Mouse (Mus musculus): ENCODE data around the gene Stx18. TPM values are rescaled to one million over a fixed set of nuclear protein-coding genes. Genes with fewer than 3 reads are reported as not detected.

Gene Stx18
- 10 to 100 TPM; 24.2 to 25.7 TPM for total RNA-seq (2023)

DNA sequence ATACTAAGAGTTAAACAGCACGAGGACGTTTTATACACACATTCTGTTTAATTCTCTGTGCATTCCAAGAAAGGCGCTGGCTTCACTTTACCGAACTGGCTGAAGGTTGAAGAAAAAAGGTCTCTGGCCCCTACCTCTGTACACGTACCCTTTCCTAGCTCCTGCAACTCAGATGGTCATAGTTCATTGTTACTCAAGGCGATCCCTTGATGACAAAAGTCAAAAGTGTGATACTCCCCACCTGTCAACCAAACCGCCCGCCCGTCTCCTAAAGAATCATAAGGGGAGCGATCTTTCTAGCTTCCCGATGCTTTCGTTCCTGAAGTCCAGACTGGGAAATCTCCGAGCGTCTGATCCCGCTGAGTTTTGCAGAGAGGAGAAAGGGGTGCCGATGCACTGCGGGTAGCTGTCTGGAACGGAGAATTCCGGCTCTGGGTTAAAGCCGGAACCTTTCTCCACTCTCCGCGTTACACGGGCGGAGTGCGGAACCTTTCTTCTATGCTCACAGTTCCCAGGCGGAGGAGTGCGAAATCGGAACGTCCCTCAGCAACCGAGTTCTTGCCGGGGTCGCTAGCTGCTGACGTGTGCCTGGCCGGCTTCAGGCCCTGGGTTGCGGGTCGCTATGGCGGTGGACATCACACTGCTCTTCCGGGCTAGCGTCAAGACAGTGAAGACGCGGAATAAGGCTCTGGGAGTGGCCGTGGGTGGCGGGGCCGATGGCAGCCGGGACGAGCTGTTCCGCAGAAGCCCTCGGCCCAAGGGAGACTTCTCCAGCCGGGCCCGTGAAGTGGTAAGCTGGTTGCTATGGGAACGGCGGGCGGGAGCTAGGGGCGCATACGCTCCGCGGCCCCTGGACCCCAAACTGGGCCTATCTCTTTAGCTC, at the start of gene Stx18:
TSS of gene Stx18 (plus strand) at position 33 of the 883 bp plus-strand sequence.

DNA sequence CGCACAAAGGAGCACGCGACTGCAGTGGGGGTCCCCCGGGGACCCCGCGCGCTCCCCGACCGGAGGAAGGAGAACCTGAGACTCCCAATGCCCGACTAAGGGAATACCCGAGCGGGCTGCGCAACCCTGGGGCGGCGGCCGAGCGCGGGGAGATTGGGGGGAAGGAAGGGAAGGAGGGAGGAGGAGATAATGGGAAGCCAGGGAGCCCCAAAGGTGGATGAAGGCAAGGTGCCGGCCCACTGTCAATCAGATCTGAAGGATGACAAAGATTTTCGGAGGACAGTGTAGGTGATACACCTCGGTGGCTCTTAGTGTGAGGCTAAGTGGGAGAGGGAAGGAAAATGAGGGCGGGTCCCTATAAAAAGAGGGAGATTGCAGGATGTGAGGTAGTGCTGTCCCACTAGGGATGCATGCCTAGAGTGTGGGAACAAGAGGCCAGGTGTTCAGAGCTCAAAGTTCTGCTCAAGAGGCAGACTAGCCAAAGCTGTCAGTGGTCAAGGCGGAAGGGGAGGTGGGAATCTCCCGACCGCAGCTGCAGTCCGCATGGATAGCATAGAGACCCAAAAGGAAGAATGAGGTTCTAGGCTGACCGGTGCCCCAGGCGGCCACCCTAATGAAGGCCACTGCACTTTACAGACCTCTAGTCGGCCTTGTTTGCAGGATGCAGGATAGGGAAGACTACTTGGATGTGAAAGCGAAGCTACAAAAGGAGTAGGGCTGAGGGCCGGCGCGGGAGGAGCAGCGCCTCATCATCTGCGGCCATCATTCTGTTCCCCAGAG, 121.3 kb downstream of the Stx18 start, which contains the start of gene Nsg1:
TSS of gene Nsg1 (minus strand) at position 274 of the 780 bp plus-strand sequence.

Other genes starting within 250 kb of the Stx18 start
- gene Msx1, start 214.2 kb upstream of the Stx18 start, total RNA-seq (2023) = not detected
- gene Nsg1, start 121.2 kb downstream of the Stx18 start, total RNA-seq (2023) = 1 to 10 TPM in 1 of 2 experiments, not detected in 1; 1.2 TPM
- 10 to 100 TPM; 16.5 to 20.5 TPM for gene Zbtb49, start 181.7 kb downstream of the Stx18 start, total RNA-seq (2023)
- 10 to 100 TPM; 34.2 to 35.5 TPM for gene Lyar, start 181.7 kb downstream of the Stx18 start, total RNA-seq (2023)
- 10 to 100 TPM; 85.3 to 86.5 TPM for gene Tmem128, start 221.4 kb downstream of the Stx18 start, total RNA-seq (2023)
- not detected for gene Otop1, start 237.2 kb downstream of the Stx18 start, total RNA-seq (2023)